9 mouse cellular contexts compared by ENCODE assay signal in the genomic region with DNA sequence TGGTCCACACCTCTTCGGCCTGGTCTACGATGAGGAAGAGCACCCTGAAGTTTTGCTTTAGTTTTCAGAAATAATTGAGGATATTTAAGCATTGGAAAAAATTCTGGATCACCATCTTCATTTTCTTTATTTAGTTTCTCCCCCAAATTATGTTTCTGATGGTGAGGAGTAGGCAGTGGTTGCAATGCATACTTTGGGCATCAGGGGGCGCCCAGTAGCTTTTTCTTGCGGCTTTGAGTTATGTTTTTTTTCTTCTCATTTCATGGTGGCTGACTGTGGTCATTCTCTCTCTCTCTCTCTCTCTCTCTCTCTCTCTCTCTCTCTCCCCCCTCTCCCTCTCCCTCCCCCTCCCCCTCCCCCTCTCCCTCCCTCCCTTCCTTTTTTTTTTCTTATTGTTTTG. TPM values are rescaled to one million over a fixed set of nuclear protein-coding genes. Genes with fewer than 3 reads are reported as not detected.
DNase-seq lines count a peak whose midpoint lies in the region; ATAC-seq and TF ChIP-seq lines count a peak whose summit lies in the region.
"Had no signal": no experiment of that assay in that cellular context is flagged by ENCODE, and none has a peak within 500 bp of the region (broad histone marks: within the 10 kb centered on the region; RNA-seq: fewer than 3 reads in every experiment).

No protein-coding gene starts in this region.

- no peak overlapping the region for H3K4me3 ChIP-seq in hindbrain, embryonic 14.5 days (replicated peaks; ENCODE audit: low read length)
- no peak overlapping the region for H3K4me3 ChIP-seq in hindbrain, embryonic 16.5 days (ENCODE audit: low read length)
- no peak overlapping the region for H3K4me3 ChIP-seq in ES-Bruce4 (ENCODE audit: low read depth, low read length)
- no peak overlapping the region for H3K4me3 ChIP-seq in cortical plate, adult 2 months (ENCODE audit: insufficient read depth, low read length)
- no peak overlapping the region for H3K4me3 ChIP-seq in left cerebral cortex, adult 2 months
- H3K4me3 ChIP-seq: embryonic facial prominence, embryonic 15.5 days had no signal

- TF ChIP-seq EP300 in ES-Bruce4 (IDR thresholded peaks at IDR 0.05; ENCODE audit: insufficient read depth, low read depth, low read length) = no peak

- no peaks in the 10 kb centered on the region for H3K4me1 ChIP-seq in hindbrain, embryonic 14.5 days (replicated peaks; ENCODE audit: control insufficient read depth, insufficient read depth, low read length)
- H3K4me1 ChIP-seq in hindbrain, embryonic 16.5 days (ENCODE audit: control insufficient read depth, insufficient read depth, low read depth, low read length) = no peaks in the 10 kb centered on the region
- H3K4me1 ChIP-seq in ES-Bruce4 (ENCODE audit: control insufficient read depth, insufficient read depth, low read length) = no peaks in the 10 kb centered on the region
- no peaks in the 10 kb centered on the region for H3K4me1 ChIP-seq in cortical plate, adult 2 months (ENCODE audit: control insufficient read depth, insufficient read depth, low read length)
- H3K4me1 ChIP-seq: embryonic facial prominence, embryonic 15.5 days had no signal

- TF ChIP-seq CTCF in ES-Bruce4 (IDR thresholded peaks at IDR 0.05; ENCODE audit: low read depth, low read length) = peak; percentile 13
- peak; percentile 75 for TF ChIP-seq CTCF in cortical plate, adult 2 months (IDR thresholded peaks at IDR 0.05; ENCODE audit: extremely low read depth, insufficient read depth, low read length)
- TF ChIP-seq CTCF in left cerebral cortex, adult 2 months (IDR thresholded peaks at IDR 0.05) = peak; percentile 74

- H3K9me3 ChIP-seq in hindbrain, embryonic 14.5 days (ENCODE audit: control insufficient read depth, low read length) = no peaks in the 10 kb centered on the region
- no peaks in the 10 kb centered on the region; the same call in 1 of the 2 replicates for H3K9me3 ChIP-seq in hindbrain, embryonic 16.5 days (ENCODE audit: control insufficient read depth, low read length)
- H3K9me3 ChIP-seq in ES-Bruce4 (replicated peaks; ENCODE audit: control insufficient read depth, insufficient read depth, low read length, poor library complexity, severe bottlenecking) = peaks cover 4% of the 10 kb centered on the region
- H3K9me3 ChIP-seq: embryonic facial prominence, embryonic 15.5 days had no signal

- intact Hi-C loops in left cerebral cortex, adult 2 months (cut with DNase I) = loop anchor here (2.0 kb wide), 1 partner anchor 238 kb away; no protein-coding TSS in a partner anchor

- no peak overlapping the region for H3K4me2 ChIP-seq in hindbrain, embryonic 14.5 days (replicated peaks)
- no peak overlapping the region for H3K4me2 ChIP-seq in hindbrain, embryonic 16.5 days (ENCODE audit: low read length)
- H3K4me2 ChIP-seq: embryonic facial prominence, embryonic 15.5 days had no signal

- DNase-seq in hindbrain, embryonic 14.5 days (ENCODE audit: low spot score) = peak; percentile 73
- DNase-seq in A20 (ENCODE audit: low read depth, low spot score) = peak; percentile 66
- DNase-seq in left cerebral cortex, adult 2 months (ENCODE audit: extremely low spot score in 1 of 2, low spot score in 2 of 2) = peak; percentile 63 to 83

- no peaks in the 10 kb centered on the region for H3K27me3 ChIP-seq in hindbrain, embryonic 14.5 days (ENCODE audit: control insufficient read depth, insufficient read depth, low read length)
- no peaks in the 10 kb centered on the region for H3K27me3 ChIP-seq in hindbrain, embryonic 16.5 days (replicated peaks; ENCODE audit: control insufficient read depth, insufficient read depth, low read length)
- no peaks in the 10 kb centered on the region for H3K27me3 ChIP-seq in ES-Bruce4 (ENCODE audit: control insufficient read depth, insufficient read depth, low read length, poor library complexity, severe bottlenecking)
- H3K27me3 ChIP-seq: embryonic facial prominence, embryonic 15.5 days had no signal

- no peak for TF ChIP-seq POLR2A in ES-Bruce4 (IDR thresholded peaks at IDR 0.05; ENCODE audit: insufficient read depth, low read length)
- TF ChIP-seq POLR2A in cortical plate, adult 2 months (IDR thresholded peaks at IDR 0.05; ENCODE audit: extremely low read depth, insufficient read depth, low read length) = no peak

- no peak overlapping the region for H3K27ac ChIP-seq in hindbrain, embryonic 14.5 days
- no peak overlapping the region for H3K27ac ChIP-seq in hindbrain, embryonic 16.5 days (ENCODE audit: low read depth, low read length)
- no peak overlapping the region for H3K27ac ChIP-seq in ES-Bruce4 (ENCODE audit: insufficient read depth, low read length)
- H3K27ac ChIP-seq in cortical plate, adult 2 months (ENCODE audit: insufficient read depth, low read length) = no peak overlapping the region
- no peak overlapping the region for H3K27ac ChIP-seq in left cerebral cortex, adult 2 months
- H3K27ac ChIP-seq: embryonic facial prominence, embryonic 15.5 days had no signal

- no peaks in the 10 kb centered on the region for H3K36me3 ChIP-seq in hindbrain, embryonic 14.5 days (replicated peaks; ENCODE audit: control insufficient read depth, insufficient read depth)
- H3K36me3 ChIP-seq in hindbrain, embryonic 16.5 days (ENCODE audit: control insufficient read depth, insufficient read depth, low read length) = no peaks in the 10 kb centered on the region
- H3K36me3 ChIP-seq in ES-Bruce4 (ENCODE audit: control insufficient read depth, insufficient read depth, low read length, poor library complexity, severe bottlenecking) = no peaks in the 10 kb centered on the region
- H3K36me3 ChIP-seq: embryonic facial prominence, embryonic 15.5 days had no signal

- WGBS in hindbrain, embryonic 14.5 days = 32% methylated on average over 4 of the region's 4 CpGs
- WGBS in hindbrain, embryonic 16.5 days = 29% methylated on average over 4 of the region's 4 CpGs

- no peak for ATAC-seq in hindbrain, embryonic 14.5 days (ENCODE audit: low FRiP score)
- ATAC-seq in hindbrain, embryonic 16.5 days = no peak
- peak; percentile 77 for ATAC-seq in neutrophil, adult 5-6 weeks (ENCODE audit: extremely low read depth, insufficient number of reproducible peaks, low FRiP score, poor library complexity, severe bottlenecking)
- ATAC-seq in monocyte, adult 5-6 weeks (replicated peaks; ENCODE audit: insufficient number of reproducible peaks, low FRiP score, low TSS enrichment, poor library complexity, severe bottlenecking) = no peak

- no peak overlapping the region for H3K9ac ChIP-seq in hindbrain, embryonic 14.5 days
- no peak overlapping the region for H3K9ac ChIP-seq in hindbrain, embryonic 16.5 days (ENCODE audit: low read depth, low read length)
- no peak overlapping the region for H3K9ac ChIP-seq in ES-Bruce4 (ENCODE audit: low read depth, poor library complexity, severe bottlenecking)
- H3K9ac ChIP-seq: embryonic facial prominence, embryonic 15.5 days had no signal

RNA-seq across cellular contexts. Expression of a gene that starts 6.9 kb away (rescaled TPM):
- 7.7 and 8.2 TPM in 2 replicates for polyA plus RNA-seq in hindbrain, embryonic 14.5 days (2014; fragmentation: Nextera tagmentation; extraction: Ambion mirVana)
- polyA plus RNA-seq in hindbrain, embryonic 16.5 days (2015; fragmentation: Nextera tagmentation; extraction: Ambion mirVana) = 8.2 and 9.1 TPM in 2 replicates
- 0.28 and 0.90 TPM in 2 replicates for polyA plus RNA-seq in ES-Bruce4 (2011; ENCODE audit: insufficient read depth, insufficient read length, low read depth, missing spikeins)
- 0.62 and 0.88 TPM in 2 replicates for polyA plus RNA-seq in cortical plate, adult 2 months (2012; rRNA removed)
- total RNA-seq in left cerebral cortex, adult 2 months (2021) = 1 to 10 TPM in 1 of 2 experiments, under 1 TPM in 1; 0.57 to 1.1 TPM
- total RNA-seq in neutrophil, adult 5-6 weeks (2017) = 0.23 and 1.6 TPM in 2 replicates
- total RNA-seq in monocyte, adult 5-6 weeks (2017) = not detected in 3 replicates

RNA-seq across cellular contexts. Expression of a gene that starts 18.3 kb away (rescaled TPM):
- 1.6 and 1.9 TPM in 2 replicates for polyA plus RNA-seq in hindbrain, embryonic 14.5 days (2014; fragmentation: Nextera tagmentation; extraction: Ambion mirVana)
- 1.7 and 2.1 TPM in 2 replicates for polyA plus RNA-seq in hindbrain, embryonic 16.5 days (2015; fragmentation: Nextera tagmentation; extraction: Ambion mirVana)
- polyA plus RNA-seq in ES-Bruce4 (2011; ENCODE audit: insufficient read depth, insufficient read length, low read depth, missing spikeins) = 40.1 and 41.5 TPM in 2 replicates
- 1.9 and 2.9 TPM in 2 replicates for polyA plus RNA-seq in cortical plate, adult 2 months (2012; rRNA removed)
- 1 to 10 TPM; 1.2 to 1.3 TPM for total RNA-seq in left cerebral cortex, adult 2 months (2021)
- total RNA-seq in neutrophil, adult 5-6 weeks (2017) = 52.5 and 57.1 TPM in 2 replicates
- 48.6 to 53.1 TPM (median 52.5 TPM) in 3 replicates for total RNA-seq in monocyte, adult 5-6 weeks (2017)

Comparison
In these comparisons a context has a peak if more than half of its experiments do, and no peak if none do; other contexts are left out.
1. CTCF ChIP-seq: peak in every context shown above with its lines; median percentile 75 in cortical plate, adult 2 months; 74 in left cerebral cortex, adult 2 months; 13 in ES-Bruce4.
2. RNA of a gene that starts 18.3 kb away (polyA plus RNA-seq): 40.1 to 41.5 TPM in ES-Bruce4; 1.9 to 2.9 TPM in cortical plate, adult 2 months, 1.7 to 2.1 TPM in hindbrain, embryonic 16.5 days and 1.6 to 1.9 TPM in hindbrain, embryonic 14.5 days; every median in the first group is over 10 times any median in the second.
3. Peak in every context shown above with its lines, with median percentiles within 50 percentile points of each other: DNase-seq.